Mouse (Mus musculus): ENCODE data around the gene Zfp202. TPM values are rescaled to one million over a fixed set of nuclear protein-coding genes. Genes with fewer than 3 reads are reported as not detected.

Gene Zfp202
- polyA plus RNA-seq, 1 experiment from 2014 or later = 1.3 TPM

DNA sequence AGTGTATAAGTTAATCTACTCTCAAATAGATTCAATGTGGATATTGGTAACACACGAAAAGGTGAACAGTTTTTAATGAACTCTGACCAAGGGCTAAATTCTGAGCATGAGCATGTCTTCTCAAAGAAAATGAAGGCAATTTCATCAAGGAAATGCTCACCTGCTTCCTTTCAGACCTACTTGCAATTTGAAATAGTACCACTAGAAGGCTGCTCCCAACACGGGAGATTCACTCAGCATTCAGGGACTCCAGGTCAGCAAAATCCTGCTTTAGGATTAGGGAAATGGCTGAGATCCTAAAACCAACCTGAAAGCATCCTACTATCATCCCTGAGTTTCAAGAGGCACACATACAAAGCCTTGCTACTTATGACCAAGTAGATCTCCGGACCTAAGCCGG lies 32.2 kb downstream of the Zfp202 start:
- 70% methylated on average over 4 of the region's 4 CpGs for WGBS
- H3K9me3 ChIP-seq (ENCODE audit: low read length) = no peaks in the 10 kb centered on the region
- H3K4me2 ChIP-seq (replicated peaks; ENCODE audit: low read depth, low read length) = no peak overlapping the region
- H3K9ac ChIP-seq (replicated peaks; ENCODE audit: low read depth) = no peak overlapping the region
- H3K4me3 ChIP-seq (ENCODE audit: low read depth, low read length) = no peak overlapping the region
- H3K27ac ChIP-seq (ENCODE audit: low read length) = no peak overlapping the region
- TF ChIP-seq EP300 (IDR thresholded peaks at IDR 0.05) (no peak), CTCF (IDR thresholded peaks at IDR 0.05) (peak; percentile 18; the same call in 1 of the 2 replicates)
- H3K36me3 ChIP-seq (ENCODE audit: insufficient read depth, low read length) = no peaks in the 10 kb centered on the region
- DNase-seq (ENCODE audit: low spot score) = no peak
- H3K27me3 ChIP-seq (replicated peaks; ENCODE audit: insufficient read depth, low read length) = no peaks in the 10 kb centered on the region
- no peak for ATAC-seq
- H3K4me1 ChIP-seq (ENCODE audit: insufficient read depth, low read depth, low read length) = no peaks in the 10 kb centered on the region

DNA sequence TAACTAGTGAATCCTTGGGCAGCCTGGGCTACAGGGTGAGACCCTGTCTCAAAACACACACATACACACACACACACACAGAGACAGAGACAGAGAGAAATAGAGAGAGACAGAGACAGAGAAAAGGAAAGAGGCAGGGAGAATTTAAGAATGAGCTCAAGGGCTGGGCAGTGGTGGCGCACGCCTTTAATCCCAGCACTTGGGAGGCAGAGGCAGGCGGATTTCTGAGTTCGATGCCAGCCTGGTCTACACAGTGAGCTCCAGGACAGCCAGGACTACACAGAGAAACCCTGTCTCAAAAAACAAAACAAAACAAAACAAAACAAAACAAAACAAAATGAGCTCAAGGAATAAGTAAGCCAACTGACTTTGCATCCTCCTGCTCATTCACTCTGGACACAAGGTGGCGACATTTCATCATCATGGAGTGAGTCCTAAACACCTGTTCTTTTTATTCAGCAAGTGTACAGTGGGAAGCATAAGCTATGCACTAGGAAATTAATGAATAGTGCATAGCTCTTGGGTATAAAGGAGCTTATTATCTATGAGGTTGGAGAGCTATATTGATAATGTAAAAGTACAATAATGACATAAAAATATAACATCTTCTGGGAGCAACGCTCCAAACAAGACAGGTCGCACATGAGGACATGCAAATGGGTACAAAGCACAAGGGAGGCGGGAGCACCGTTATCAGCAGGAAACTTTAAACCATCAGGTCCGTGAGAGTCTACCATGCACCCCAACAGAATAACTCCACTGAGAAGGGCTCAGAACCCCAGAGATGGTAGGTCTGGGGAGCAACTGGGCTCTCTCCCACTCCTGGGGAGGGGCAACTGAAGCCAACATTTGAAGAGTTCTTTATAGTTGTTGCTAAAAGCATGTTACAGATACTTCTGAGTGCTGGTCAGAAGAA lies 36.0 kb downstream of the Zfp202 start:
- H3K4me3 ChIP-seq (ENCODE audit: low read depth, low read length) = no peak overlapping the region
- H3K9ac ChIP-seq (replicated peaks; ENCODE audit: low read depth) = no peak overlapping the region
- H3K27me3 ChIP-seq (replicated peaks; ENCODE audit: insufficient read depth, low read length) = no peaks in the 10 kb centered on the region
- no peaks in the 10 kb centered on the region for H3K9me3 ChIP-seq (ENCODE audit: low read length)
- H3K36me3 ChIP-seq (ENCODE audit: insufficient read depth, low read length) = no peaks in the 10 kb centered on the region
- WGBS = 57% methylated on average over 10 of the region's 10 CpGs
- peak; percentile 69 for DNase-seq (ENCODE audit: low spot score)
- no peaks in the 10 kb centered on the region for H3K4me1 ChIP-seq (ENCODE audit: insufficient read depth, low read depth, low read length)
- ATAC-seq = no peak
- TF ChIP-seq CTCF (IDR thresholded peaks at IDR 0.05) (peak; percentile 89), EP300 (IDR thresholded peaks at IDR 0.05) (no peak)
- no peak overlapping the region for H3K4me2 ChIP-seq (replicated peaks; ENCODE audit: low read depth, low read length)
- no peak overlapping the region for H3K27ac ChIP-seq (ENCODE audit: low read length)

DNA sequence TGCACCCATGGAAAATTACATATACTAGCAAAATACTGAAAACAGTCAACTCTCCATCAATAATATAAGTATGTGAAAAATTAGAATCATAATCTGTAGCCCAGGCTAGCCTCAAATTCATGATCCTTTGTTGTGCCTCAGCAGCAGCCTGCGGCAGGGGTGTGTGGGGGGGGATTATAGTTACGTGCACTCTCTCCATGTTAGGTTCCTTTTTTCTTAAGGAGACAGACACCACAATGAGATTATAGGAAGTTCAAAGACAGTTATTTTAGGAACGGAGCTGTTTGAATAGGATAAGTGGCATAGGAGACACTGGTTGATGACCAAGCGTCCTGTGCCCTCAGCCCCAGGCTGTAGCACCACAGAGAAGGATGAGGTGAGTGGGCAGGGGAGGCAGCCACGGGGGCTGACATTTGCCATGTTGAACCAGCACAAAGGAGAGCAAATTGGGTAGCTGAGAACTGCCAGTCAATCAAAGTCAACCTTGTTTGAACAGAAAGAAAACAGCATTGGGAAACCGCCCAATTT lies 36.8 kb downstream of the Zfp202 start:
- Histone ChIP-seq H3K9me3 (ENCODE audit: low read length) (no peaks in the 10 kb centered on the region), H3K4me2 (replicated peaks; ENCODE audit: low read depth, low read length) (no peak overlapping the region), H3K4me3 (ENCODE audit: low read depth, low read length) (no peak overlapping the region), H3K27ac (ENCODE audit: low read length) (no peak overlapping the region), H3K9ac (replicated peaks; ENCODE audit: low read depth) (no peak overlapping the region), H3K4me1 (ENCODE audit: insufficient read depth, low read depth, low read length) (no peaks in the 10 kb centered on the region), H3K27me3 (replicated peaks; ENCODE audit: insufficient read depth, low read length) (no peaks in the 10 kb centered on the region), H3K36me3 (ENCODE audit: insufficient read depth, low read length) (no peaks in the 10 kb centered on the region)
- WGBS = 40% methylated on average over 6 of the region's 6 CpGs
- DNase-seq (ENCODE audit: low spot score) = no peak
- TF ChIP-seq CTCF (IDR thresholded peaks at IDR 0.05) (no peak), EP300 (IDR thresholded peaks at IDR 0.05) (no peak)
- ATAC-seq = no peak

DNA sequence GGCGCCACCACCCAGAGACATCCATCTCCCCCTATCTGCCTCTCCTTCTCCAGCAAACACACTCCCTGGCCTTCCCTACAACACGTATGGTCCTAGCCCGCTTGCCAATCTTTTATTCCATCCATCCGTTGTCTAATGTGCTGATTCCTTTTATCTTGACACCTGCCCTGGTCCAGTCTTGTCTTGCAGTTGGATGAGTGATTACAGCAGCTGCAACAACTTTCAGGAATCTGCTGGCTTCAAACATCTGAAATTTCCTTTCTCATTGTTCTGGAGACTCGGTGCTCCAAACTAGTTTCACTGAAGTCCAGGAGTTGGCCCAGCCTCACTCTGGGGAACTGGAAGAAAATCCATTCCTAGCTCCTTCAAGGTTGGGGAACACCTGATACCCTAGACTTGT lies 37.4 kb downstream of the Zfp202 start:
- WGBS = 54% methylated on average over 5 of the region's 5 CpGs
- Histone ChIP-seq H3K9me3 (ENCODE audit: low read length) (no peaks in the 10 kb centered on the region), H3K27me3 (replicated peaks; ENCODE audit: insufficient read depth, low read length) (no peaks in the 10 kb centered on the region), H3K36me3 (ENCODE audit: insufficient read depth, low read length) (no peaks in the 10 kb centered on the region), H3K4me2 (replicated peaks; ENCODE audit: low read depth, low read length) (no peak overlapping the region), H3K4me1 (ENCODE audit: insufficient read depth, low read depth, low read length) (no peaks in the 10 kb centered on the region), H3K9ac (replicated peaks; ENCODE audit: low read depth) (no peak overlapping the region), H3K4me3 (ENCODE audit: low read depth, low read length) (no peak overlapping the region), H3K27ac (ENCODE audit: low read length) (no peak overlapping the region)
- ATAC-seq (no peak), DNase-seq (ENCODE audit: low spot score) (no peak)
- TF ChIP-seq CTCF (IDR thresholded peaks at IDR 0.05) (no peak), EP300 (IDR thresholded peaks at IDR 0.05) (no peak)

DNA sequence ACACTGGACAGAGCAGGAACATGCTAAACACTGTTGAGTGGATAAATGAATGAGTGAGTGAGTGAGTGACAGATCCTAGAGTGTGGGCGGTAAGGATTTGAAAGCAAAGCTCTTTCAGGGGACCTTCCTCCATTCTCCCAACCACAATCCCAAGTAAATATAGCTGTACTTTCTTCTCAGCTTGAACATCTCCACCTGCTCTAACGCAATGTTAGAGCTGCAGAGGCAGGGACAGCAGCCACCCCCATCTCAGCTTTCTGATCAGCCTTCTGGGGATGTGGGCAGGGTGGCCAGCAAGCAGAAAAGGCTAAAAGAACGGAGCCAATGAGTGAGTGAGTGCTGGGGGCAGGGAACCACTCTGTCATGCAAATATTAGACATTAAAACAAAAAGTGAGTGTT lies 38.9 kb downstream of the Zfp202 start:
- TF ChIP-seq EP300 (IDR thresholded peaks at IDR 0.05) = no peak
- no peak for TF ChIP-seq CTCF (IDR thresholded peaks at IDR 0.05)
- Histone ChIP-seq H3K4me2 (replicated peaks; ENCODE audit: low read depth, low read length) (no peak overlapping the region), H3K9me3 (ENCODE audit: low read length) (no peaks in the 10 kb centered on the region), H3K27me3 (replicated peaks; ENCODE audit: insufficient read depth, low read length) (no peaks in the 10 kb centered on the region), H3K9ac (replicated peaks; ENCODE audit: low read depth) (no peak overlapping the region), H3K27ac (ENCODE audit: low read length) (no peak overlapping the region), H3K4me3 (ENCODE audit: low read depth, low read length) (no peak overlapping the region), H3K36me3 (ENCODE audit: insufficient read depth, low read length) (no peaks in the 10 kb centered on the region), H3K4me1 (ENCODE audit: insufficient read depth, low read depth, low read length) (no peaks in the 10 kb centered on the region)
- ATAC-seq (no peak), DNase-seq (ENCODE audit: low spot score) (no peak)
- WGBS = 72% methylated on average over 3 of the region's 3 CpGs

DNA sequence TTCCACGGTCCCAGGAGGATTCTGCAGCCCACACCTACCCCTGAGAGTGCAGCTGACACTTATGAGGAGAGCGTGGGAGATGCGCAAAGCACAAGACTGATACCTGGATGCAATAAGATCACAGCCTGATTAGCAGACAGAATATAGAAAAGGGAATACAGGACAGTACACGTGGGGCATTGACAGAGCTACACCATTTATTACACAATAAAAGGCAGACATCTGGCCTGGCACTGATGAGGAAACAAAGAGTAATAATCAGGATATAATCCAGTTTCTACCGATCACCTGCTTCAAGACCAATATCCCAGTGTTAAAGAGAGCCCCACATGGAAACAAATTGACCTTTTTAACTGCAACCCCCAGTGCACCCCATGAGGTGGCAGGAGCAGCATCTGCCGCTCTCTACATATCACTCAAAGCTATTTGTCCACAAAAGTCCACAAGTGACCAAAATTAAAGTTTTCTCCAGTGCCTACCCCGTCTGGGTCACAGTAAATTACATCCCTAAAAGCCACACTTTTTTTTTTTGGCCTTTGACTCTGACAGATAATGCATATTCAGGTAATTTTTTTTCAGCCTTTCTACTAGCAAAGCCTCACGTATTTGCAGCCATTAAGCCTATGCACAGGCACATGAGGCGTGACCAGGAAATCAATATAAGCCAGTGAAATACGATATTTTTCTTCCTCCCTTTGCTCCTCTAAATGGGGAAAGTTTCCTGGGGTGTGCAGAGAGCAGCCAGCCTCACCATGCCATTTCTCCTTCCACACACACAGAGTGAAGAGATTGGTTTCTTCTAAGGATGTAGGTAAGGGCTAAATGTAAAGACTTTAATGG lies 42.3 kb downstream of the Zfp202 start:
- ATAC-seq (no peak), DNase-seq (ENCODE audit: low spot score) (no peak)
- no peak overlapping the region for H3K9ac ChIP-seq (replicated peaks; ENCODE audit: low read depth)
- H3K36me3 ChIP-seq (ENCODE audit: insufficient read depth, low read length) = no peaks in the 10 kb centered on the region
- H3K4me2 ChIP-seq (replicated peaks; ENCODE audit: low read depth, low read length) = no peak overlapping the region
- H3K4me3 ChIP-seq (ENCODE audit: low read depth, low read length) = no peak overlapping the region
- TF ChIP-seq EP300 (IDR thresholded peaks at IDR 0.05) = no peak
- no peak for TF ChIP-seq CTCF (IDR thresholded peaks at IDR 0.05)
- no peaks in the 10 kb centered on the region for H3K27me3 ChIP-seq (replicated peaks; ENCODE audit: insufficient read depth, low read length)
- WGBS = 67% methylated on average over 10 of the region's 10 CpGs
- H3K27ac ChIP-seq (ENCODE audit: low read length) = no peak overlapping the region
- H3K9me3 ChIP-seq (ENCODE audit: low read length) = no peaks in the 10 kb centered on the region
- no peaks in the 10 kb centered on the region for H3K4me1 ChIP-seq (ENCODE audit: insufficient read depth, low read depth, low read length)
